8 mouse cellular contexts compared by ENCODE assay signal in genomic region chr2:29252599-29253204, GRCm38 (mm10). TPM values are rescaled to one million over a fixed set of nuclear protein-coding genes. Genes with fewer than 3 reads are reported as not detected.
A peak's percentile ranks its signal among the peaks of the same experiment; 100 is the strongest.
DNase-seq lines count a peak whose midpoint lies in the region; ATAC-seq lines count a peak whose summit lies in the region.

TSS of gene Ntng2 (minus strand) at chr2:29253005.

- under 1% methylated on average over 41 of the region's 54 CpGs for WGBS in neural tube, embryonic 11.5 days

- DNase-seq in neural tube, embryonic 11.5 days (ENCODE audit: low spot score) = peak; percentile 80
- DNase-seq in neural tube, embryonic 10.5 days (ENCODE audit: extremely low spot score, low spot score) = no peak
- peak; percentile 62 for DNase-seq in cerebellum, postnatal 25 days
- DNase-seq in gastrocnemius, postnatal 4 days (ENCODE audit: low spot score in 2 of 2) = peak in 1 of 2 experiments; percentile 39
- peak; percentile 60 to 70 for DNase-seq in left cerebral cortex, postnatal 25 days (ENCODE audit: low spot score in 2 of 2)
- DNase-seq in spleen, postnatal 36 days (ENCODE audit: low spot score in 2 of 2) = peak; percentile 36 to 45

- no peaks in the 10 kb centered on the region for H3K36me3 ChIP-seq in neural tube, embryonic 11.5 days (ENCODE audit: control insufficient read depth, insufficient read depth, low read length)
- H3K36me3 ChIP-seq in megakaryocyte, embryonic 14.5 days (replicated peaks; ENCODE audit: low read length) = no peaks in the 10 kb centered on the region

- peak within 1 kb of the TSS; percentile 99 for H3K4me2 ChIP-seq in neural tube, embryonic 11.5 days (ENCODE audit: low read depth)

- intact Hi-C loops in left cerebral cortex, postnatal 25 days (cut with DNase I) = loop anchor here (2.0 to 5.0 kb wide), 4 partner anchors 68 to 215 kb away; partner anchors contain the start of gene Med27

- H3K27ac ChIP-seq in neural tube, embryonic 11.5 days (ENCODE audit: low read depth, low read length) = peak within 1 kb of the TSS; percentile 64; the same call in 1 of the 2 replicates

- H3K4me3 ChIP-seq in neural tube, embryonic 11.5 days (ENCODE audit: low read depth, low read length) = peak within 1 kb of the TSS; percentile 64
- H3K4me3 ChIP-seq in megakaryocyte, embryonic 14.5 days (replicated peaks) = peak within 1 kb of the TSS; percentile 90

- H3K9ac ChIP-seq in neural tube, embryonic 11.5 days (ENCODE audit: low read length) = peak within 1 kb of the TSS; percentile 75

- H3K4me1 ChIP-seq in neural tube, embryonic 11.5 days (ENCODE audit: control insufficient read depth, insufficient read depth, low read length) = peaks cover 28% of the 10 kb centered on the region
- peaks cover 37% of the 10 kb centered on the region for H3K4me1 ChIP-seq in megakaryocyte, embryonic 14.5 days

- peaks cover 48% of the 10 kb centered on the region for H3K27me3 ChIP-seq in neural tube, embryonic 11.5 days (ENCODE audit: control insufficient read depth, insufficient read depth, low read length)
- peaks cover 99% of the 10 kb centered on the region for H3K27me3 ChIP-seq in megakaryocyte, embryonic 14.5 days (replicated peaks)

- H3K9me3 ChIP-seq in neural tube, embryonic 11.5 days (ENCODE audit: control insufficient read depth, low read length) = no peaks in the 10 kb centered on the region
- H3K9me3 ChIP-seq in megakaryocyte, embryonic 14.5 days = no peaks in the 10 kb centered on the region

- ATAC-seq in neural tube, embryonic 11.5 days (ENCODE audit: insufficient read depth, low FRiP score, low TSS enrichment) = peak; percentile 48
- peak; percentile 83 for ATAC-seq in inflammation-experienced regulatory T-cells, adult 6 months

RNA-seq across cellular contexts. Expression of gene Ntng2, which starts in this region (rescaled TPM):
- 3.4 and 3.6 TPM in 2 replicates for polyA plus RNA-seq in neural tube, embryonic 11.5 days (2014; fragmentation: Nextera tagmentation; extraction: Ambion mirVana)
- total RNA-seq in gastrocnemius, postnatal 4 days (2021) = 10 to 100 TPM; 11.3 to 13.0 TPM
- polyA plus RNA-seq in inflammation-experienced regulatory T-cells, adult 6 months (2017; shearing (Covaris generic)) = 1 to 10 TPM; 2.7 to 3.4 (median 2.9) TPM
- total RNA-seq in left cerebral cortex, postnatal 25 days (2021) = 10 to 100 TPM; 85.4 to 90.5 TPM
- 3.1 TPM in 1 of 2 replicates, not detected in the other for polyA plus RNA-seq in megakaryocyte, embryonic 14.5 days (2012; ENCODE audit: insufficient read depth, low replicate concordance)

Comparison
In these comparisons a context has a peak if more than half of its experiments do, and no peak if none do; other contexts are left out.
1. RNA of gene Ntng2 (total RNA-seq): 85.4 to 90.5 TPM in left cerebral cortex, postnatal 25 days; 11.3 to 13.0 TPM in gastrocnemius, postnatal 4 days; every median in the first group is over 4 times any median in the second.